Mouse (Mus musculus): Measurements from ENCODE around the gene Ruvbl2.
A peak's percentile ranks its signal among the peaks of the same experiment; 100 is the strongest.

Ruvbl2 gene

DNA sequence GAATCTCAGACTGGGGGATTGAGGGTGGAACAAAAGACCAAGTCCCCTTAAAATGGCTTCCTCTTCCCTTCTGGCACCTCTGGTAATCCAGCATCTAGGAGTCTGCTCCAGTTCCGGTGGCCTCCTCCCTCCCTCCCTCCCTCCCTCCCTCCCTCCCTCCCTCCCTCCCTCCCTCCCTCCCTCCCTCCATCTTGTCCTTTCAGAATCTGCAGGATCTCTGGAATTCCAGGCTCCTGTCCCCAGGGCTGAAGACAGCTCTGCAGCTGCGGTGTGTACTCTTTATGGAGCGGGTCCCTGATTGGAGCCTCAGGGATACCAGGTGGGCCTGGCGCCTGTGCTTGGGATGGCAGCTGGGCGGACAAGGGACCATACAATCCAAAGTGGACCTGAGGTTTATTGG is 23.4 kb upstream of the Ruvbl2 start:
- DNase-seq (ENCODE audit: low spot score in 2 of 2) = no peak

- peak in 1 of 2 experiments; percentile 69 for DNase-seq (ENCODE audit: low spot score in 2 of 2)
Measured at GRCm38 (mm10) chr7:45460860-45461314, 23.0 kb upstream of the Ruvbl2 start.

DNA sequence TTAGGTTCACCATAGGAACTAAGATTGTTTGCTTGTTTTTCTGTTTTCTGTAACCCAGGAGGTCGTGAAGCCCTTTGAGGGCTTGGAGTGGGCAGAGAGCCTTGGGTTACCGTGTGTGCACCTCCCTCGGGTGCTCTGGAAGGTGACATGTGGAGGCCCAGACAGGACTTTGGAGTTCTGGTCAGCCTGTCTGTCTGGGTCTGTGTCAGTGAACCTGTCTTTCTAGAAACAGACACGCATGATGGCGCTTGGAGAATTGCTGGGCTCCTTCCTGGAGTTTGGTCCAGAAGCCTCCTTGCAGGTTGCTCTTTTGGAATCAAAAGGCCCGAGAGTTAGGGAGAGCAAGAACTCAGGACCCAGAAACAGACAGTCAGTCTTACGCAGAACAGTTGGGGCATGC is 22.5 kb upstream of the Ruvbl2 start:
- DNase-seq (ENCODE audit: low spot score in 2 of 2) = no peak

DNA sequence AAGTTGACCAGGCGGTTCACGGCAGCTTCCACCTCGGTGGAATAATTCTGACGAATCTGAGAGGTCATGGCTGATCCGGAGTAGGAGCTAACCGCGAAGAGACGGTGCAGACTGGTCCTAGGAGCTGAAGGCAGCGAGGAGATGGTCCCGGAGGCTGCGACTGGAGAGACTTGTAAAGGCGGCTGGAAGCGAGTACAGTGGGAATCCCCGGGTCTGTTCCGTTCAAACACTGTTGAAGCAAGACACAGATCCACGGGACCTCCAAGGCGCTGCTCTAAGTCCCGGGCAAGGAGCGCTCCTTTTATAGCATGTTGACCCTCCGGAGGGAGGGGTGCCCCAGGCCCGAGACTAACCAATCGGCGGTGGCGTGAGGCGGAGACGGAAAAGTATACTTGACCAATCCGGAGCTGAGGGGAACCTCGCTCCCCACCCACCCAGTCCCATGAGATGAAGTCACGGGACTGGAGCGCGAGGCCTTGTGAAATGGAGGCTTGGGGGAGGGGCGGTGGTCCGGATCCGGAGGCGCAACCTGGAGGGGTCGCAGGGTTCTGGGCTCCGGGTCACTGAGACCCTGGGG is 21.8 kb upstream of the Ruvbl2 start, which contains the start of gene Ftl1:
Gene Ftl1 (minus strand): TSS at position 321 of the 577 bp plus-strand sequence.
- DNase-seq (ENCODE audit: low spot score in 2 of 2) = peak; percentile 99

DNA sequence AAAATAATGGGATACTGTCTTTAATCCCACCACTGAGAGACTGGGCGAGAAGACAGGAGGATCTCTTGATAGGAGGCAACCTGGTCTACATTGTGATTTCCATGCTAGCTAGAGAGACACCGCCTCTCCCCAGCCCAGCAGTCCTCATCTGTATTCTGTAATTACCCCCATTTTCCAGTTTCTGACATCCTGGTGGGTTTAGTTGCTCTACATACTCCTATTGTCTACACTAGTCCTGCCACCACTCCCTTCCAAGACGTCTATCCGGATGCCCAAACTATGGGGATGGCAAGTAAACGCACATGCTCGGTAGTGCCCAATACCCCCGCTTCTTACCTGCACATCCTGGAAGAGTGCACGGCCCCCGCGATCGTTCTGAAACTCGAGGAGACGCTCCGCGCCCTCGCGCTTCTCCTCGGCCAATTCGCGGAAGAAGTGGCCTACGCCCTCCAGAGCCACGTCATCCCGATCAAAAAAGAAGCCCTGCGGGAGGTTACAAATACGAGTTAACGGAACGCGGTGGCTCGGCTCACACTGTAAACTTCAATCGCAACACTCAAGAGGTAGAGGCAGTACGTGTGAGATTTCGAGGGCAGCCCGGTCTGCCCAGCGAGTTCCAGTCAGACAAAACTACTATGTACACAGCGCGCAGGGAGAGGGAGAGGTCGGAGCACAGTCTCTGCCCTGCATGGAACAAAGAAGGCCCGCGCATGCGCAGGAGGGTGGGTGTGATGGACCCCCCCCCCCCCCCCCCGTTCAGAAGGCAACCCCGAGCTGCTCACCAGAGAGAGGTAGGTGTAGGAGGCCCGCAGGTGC is 21.1 kb upstream of the Ruvbl2 start:
- DNase-seq (ENCODE audit: low spot score in 2 of 2) = peak; percentile 86 to 89

DNA sequence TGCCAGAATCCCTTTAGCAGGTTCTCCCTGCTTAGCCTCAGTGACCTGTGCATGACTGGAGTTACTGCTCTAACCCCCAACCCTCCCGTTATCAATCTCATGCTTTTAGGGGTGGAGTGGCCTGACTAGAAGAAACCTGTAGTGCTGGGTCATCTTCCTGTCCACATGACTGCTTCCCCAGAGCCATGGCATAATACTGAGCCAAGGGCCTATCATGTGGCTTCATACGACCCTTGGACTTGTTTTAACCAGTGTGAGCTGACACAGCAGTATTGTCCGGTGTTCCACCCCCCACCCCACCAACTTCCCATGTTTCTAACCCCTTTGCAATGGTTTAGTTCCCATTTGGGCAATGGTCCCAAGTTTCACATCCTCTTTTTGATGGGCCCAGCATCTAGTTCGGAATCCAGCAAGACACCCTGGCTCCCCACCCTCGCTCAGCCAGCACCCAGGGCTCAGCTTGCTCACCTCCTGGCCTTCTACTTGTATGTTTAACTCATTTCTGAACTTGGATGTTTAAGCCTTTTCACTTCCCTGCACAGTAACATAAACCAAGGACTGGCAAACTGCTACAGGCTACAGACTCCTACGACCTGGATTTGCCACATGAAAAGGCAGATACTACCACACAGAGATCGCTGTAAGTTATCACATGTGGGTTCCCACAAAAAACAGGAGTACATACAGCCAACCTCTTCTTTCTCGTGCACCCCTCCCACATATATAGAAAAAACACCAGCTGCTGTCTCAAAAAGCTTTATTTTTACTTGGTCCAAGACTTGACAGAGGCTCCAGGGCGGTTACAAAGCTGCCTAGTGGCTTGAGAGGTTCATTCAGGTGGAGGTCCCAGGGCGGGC is 19.5 kb upstream of the Ruvbl2 start:
- DNase-seq (ENCODE audit: low spot score in 2 of 2) = peak in 1 of 2 experiments; percentile 49

GRCm38 (mm10) chr7:45456721-45457203 is 18.9 kb upstream of the Ruvbl2 start:
- DNase-seq (ENCODE audit: low spot score in 2 of 2) = no peak

DNA sequence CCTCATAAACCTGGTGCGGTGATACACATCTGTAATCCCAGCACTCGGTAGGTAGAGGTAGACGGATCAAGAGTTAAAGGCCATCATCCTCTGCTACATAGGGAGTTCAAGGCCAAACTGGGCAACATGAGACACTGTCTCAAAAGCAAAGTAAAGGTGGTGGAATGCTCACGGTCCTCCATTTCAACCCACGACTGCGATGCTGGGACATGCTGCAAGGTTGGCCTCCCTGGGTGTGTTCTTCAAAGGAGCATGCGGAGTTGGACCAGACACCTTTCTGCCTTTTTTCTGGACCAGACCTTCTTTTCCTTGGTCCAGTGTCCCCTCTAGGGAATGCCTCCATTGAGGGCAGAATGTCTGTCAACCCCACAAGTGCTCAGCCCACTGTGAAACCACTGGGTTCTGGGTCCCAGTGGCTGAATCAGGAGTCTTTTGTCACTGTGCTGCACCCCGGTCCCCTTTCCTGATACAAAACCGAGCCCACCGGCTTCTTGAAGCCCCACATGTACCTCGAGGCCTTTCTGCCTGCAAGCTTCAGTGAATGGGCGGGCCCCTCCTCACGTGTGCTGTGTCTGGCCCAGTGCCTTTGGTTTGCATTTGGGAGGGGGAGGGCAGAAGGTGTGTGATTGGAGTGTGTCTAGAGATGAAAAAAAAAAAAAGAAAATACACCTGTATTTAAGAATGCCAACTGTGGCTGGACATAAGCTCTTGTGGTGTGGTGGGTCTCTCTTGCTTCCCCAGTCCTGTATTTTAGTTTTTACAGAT is 18.2 kb upstream of the Ruvbl2 start:
- DNase-seq (ENCODE audit: low spot score in 2 of 2) = no peak

DNA sequence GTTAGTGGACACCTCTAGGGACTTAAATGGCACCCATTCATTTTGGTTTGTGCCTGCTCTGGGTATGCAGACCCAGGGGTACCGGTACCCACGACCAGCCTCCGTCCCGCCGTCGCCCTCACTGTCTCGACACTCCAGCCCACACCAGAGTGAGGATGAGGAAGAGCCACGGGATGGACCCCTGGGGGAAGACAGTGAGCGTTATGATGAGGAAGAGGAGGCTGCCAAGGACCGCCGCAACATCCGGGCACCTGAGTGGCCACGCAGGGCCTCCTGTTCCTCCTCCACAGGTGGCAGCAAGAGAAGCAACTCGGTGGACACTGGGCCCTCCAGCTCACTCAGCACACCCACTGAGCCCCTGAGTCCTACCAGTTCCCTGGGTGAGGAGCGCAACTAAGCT is 17.1 kb upstream of the Ruvbl2 start:
- DNase-seq (ENCODE audit: low spot score in 2 of 2) = no peak

- DNase-seq (ENCODE audit: low spot score in 2 of 2) = peak; percentile 86 to 89
Measured at GRCm38 (mm10) chr7:45451344-45451982, 13.6 kb upstream of the Ruvbl2 start.

DNA sequence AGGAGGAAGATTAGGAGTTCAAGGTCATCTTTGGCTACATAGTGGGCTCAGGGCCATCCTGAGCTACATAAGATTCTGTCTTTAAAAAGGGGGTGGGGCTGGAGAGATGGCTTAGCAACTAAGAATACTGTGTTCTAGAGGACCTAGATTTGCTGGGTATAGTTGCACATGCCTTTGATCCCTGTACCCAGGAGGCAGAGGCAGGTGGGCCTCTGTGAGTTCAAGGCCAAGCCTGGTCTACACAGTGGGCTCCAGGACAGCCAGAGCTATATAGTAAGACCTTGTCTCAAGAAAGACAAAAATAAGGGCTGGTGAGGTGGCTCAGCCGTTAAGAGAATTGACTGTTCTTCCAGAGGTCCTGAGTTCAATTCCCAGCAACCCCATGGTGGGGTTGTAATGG is 12.1 kb upstream of the Ruvbl2 start:
- no peak for DNase-seq (ENCODE audit: low spot score in 2 of 2)

DNA sequence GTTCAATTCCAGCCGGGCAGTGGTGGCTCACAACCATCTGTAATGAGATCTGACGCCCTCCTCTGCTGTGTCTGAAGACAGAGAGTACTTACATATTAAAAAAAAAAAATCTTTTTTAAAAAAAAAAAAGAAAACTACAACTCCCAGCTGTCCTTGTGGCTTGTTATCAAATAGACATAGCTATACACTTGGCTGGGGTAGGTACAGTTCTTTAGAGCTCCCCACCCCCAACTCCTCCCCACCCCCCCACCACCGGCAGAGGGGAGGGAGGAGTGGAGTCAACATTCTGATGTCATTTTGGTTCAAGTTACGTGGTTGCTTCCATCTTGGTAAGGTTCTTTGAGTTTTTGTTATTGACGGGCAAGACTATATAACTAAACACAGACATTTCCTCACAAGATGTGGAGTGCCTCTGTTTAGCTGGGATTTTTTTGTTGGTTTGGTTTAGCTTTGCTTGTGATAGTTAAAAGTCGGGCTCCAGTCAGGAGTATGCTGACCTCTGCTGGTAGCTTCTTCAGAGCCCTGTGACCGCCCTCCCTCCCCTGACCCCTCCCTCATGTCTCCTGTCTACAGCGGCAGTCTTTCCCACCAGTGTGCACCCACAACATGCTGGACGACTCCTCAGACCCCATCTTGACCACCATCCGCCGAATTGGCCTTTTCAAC is 9.6 kb upstream of the Ruvbl2 start:
- DNase-seq (ENCODE audit: low spot score in 2 of 2) = no peak

- DNase-seq (ENCODE audit: low spot score in 2 of 2) = no peak
Measured at GRCm38 (mm10) chr7:45446589-45446988, 8.7 kb upstream of the Ruvbl2 start.

DNA sequence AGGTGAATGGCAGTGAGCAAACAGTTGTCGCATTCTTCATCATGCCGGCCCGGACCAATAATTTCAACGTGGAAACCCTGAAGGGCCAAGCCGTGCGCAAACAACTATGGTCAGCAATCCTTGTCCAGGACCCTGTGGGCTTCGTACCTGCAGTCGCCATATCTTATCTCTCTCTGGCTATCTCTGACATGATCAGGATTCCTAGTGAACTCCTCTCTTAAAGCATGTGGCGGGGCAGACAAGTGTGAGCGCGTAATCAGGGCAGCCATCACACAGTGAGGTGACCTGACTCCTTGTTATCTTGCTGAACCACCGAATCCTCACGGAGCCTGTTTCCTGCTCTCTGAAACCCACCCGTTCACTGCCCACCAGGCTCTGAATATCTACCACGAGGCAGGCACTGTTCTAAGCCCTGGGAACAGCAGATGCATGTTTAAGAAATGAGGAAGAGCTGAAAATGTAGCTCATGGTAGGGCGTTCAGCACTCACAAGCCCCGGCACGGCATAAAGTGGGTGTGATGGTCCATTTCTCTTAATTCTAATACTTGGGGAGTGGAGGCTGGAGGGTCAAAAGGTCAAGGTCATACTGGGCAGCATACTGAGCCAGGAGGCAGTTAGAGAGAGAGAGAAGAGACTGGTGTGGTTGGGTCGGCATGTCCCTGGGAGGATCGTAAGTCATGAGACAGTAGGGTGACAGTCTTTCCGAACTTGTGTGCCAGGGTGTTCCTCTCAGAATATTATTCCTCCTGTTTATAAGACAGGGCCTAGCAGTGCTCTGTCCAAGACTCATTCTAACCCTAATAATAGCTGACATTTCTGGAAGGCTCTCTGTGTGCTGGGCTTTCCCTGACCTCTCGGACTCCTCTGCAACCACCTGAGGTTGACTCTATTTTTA is 5.9 kb upstream of the Ruvbl2 start:
- no peak for DNase-seq (ENCODE audit: low spot score in 2 of 2)

- no peak for DNase-seq (ENCODE audit: low spot score in 2 of 2)
Measured at GRCm38 (mm10) chr7:45437046-45437445, 850 bp downstream of the Ruvbl2 start.

GRCm38 (mm10) chr7:45436444-45436843 is 1.5 kb downstream of the Ruvbl2 start:
- DNase-seq (ENCODE audit: low spot score in 2 of 2) = no peak

- DNase-seq (ENCODE audit: low spot score in 2 of 2) = no peak
Measured at GRCm38 (mm10) chr7:45435038-45435437, 2.9 kb downstream of the Ruvbl2 start.

GRCm38 (mm10) chr7:45434203-45435015 is 3.5 kb downstream of the Ruvbl2 start, which contains the start of gene Gys1:
Gys1 (plus strand) TSS chr7:45434844.
- peak; percentile 100 for DNase-seq (ENCODE audit: low spot score in 2 of 2)
